Mouse (Mus musculus) ES-Bruce4 (cell line): ENCODE results near the gene Slc25a40.

Experiments
- CTCF ChIP-seq: IDR thresholded peaks from one replicate; pipeline ENCODE4 v1.8.1; 2011; ENCODE audit warnings: low read depth, low read length
- EP300 ChIP-seq: IDR thresholded peaks from 2 replicates; pipeline ENCODE4 v1.6.1; 2011; ENCODE audit warnings: low read depth, low read length; ENCODE audit not compliant: insufficient read depth
- POLR2A ChIP-seq: IDR thresholded peaks from one replicate; pipeline ENCODE4 v1.8.1; 2011; ENCODE audit warnings: low read length; ENCODE audit not compliant: insufficient read depth

DNA sequence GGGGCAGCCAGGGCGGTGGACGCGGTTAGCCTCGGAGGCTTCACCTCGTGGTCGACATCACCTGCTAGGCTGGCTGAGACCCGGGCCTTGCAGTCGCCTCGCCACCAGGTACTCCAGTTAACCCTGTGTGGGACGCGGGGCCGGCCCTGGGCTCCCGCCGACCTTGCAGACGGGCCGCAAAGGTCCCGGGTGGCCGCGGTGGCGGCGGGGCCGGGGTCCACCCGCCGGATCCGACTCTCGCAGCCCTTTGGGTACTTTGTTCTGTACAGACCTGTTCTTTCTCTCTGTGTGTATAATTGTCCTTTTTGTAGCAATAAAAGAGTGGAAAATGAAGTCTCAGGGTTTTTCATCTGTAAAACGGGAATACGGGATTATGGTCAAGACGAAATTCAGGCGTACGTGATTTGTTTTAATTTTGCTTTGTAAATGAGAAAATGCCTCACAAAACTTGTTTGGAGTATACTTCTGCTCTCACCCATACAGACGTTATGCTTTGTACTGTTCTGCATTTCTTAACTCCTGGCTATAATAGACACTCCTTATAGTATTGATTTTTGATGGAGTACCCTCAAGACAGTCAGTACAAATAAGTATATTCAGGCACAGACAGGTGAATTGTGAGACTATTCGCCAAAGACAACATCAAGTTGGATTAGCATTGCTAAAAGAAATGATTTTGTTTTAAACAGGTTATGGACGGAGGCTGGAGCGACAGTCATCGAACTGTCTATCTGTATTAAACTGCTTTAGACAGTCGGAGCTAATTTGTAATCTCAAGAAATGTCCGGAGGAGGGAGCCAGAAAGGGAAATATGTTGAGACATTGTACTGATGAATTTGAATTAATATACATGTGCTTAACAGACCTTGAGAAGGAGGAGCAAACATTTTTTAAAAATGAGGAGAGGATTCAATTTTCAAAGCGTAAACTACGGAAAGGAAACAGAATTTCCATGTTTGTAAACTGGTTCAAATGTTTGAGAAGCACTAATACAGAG lies 580 bp downstream of the Slc25a40 start:
- no peak for TF ChIP-seq CTCF
- no peak for TF ChIP-seq POLR2A
- TF ChIP-seq EP300: 0 out of 2 replicates have a peak, but pooled peaks have one; percentile 1
